Mouse (Mus musculus): ENCODE data around the gene Cpt1c. TPM values are rescaled to one million over a fixed set of nuclear protein-coding genes. Genes with fewer than 3 reads are reported as not detected.
"Not testable (repeated sequence)": the region's sequence is repeated elsewhere in the genome, so short reads cannot be mapped to it uniquely, and the experiment has no call there.

The Cpt1c gene
- 10 to 100 TPM; 59.7 to 68.8 TPM for total RNA-seq (2021)

- DNase-seq = peak; percentile 90
- intact Hi-C loops (cut with DNase I) = no loop called here
Observed at GRCm38 (mm10) chr7:44974383-44975116, at the start of gene Cpt1c. TSS of gene Cpt1c (minus strand) at chr7:44974851.

- DNase-seq; intact Hi-C loops (cut with DNase I): not testable (repeated sequence)
Observed at GRCm38 (mm10) chr7:45023711-45024110, 49.1 kb upstream of the Cpt1c start.

DNA sequence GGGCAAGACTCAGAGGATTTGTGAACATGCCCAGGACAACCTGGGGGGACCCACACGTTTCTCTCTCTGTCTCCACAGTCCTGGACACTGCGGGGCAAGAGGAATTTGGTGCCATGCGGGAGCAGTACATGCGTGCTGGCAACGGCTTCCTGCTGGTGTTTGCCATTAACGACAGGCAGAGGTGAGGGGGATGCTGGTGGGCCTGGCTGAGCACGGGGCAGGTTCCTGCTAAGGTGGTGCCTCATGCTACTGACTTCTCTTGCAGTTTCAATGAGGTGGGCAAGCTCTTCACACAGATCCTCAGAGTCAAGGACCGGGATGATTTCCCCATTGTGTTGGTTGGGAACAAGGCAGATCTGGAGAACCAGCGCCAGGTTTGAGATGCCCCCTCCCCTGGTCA lies 45.6 kb upstream of the Cpt1c start:
- no peak for DNase-seq
- intact Hi-C loops (cut with DNase I) = no loop called here

DNA sequence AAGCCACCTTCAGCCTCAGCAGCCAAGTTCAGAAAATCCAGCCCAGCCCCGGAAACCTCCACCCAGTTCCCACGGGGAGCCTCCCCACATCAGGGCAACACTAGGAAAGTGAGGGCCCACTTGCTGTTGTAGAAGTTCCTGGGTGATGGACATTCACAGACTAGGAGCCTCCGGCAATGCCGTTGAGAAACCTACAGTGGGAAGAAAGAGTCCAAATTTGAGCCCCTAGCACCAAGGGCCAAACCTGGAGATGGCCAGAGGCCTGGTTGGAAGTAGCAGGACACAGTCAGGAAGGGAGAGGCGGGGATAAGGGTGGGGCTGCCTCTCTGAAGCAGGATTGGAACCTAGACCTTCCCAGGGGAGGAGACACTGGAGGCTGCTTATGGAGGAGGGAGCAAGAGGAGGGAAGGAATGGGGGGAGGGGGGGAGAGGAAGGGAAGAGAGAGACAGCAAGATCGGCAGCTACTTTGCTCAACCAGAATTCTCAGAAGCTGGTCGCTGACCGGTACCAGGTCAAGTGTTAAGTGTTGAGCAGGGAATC lies 44.5 kb upstream of the Cpt1c start:
- intact Hi-C loops (cut with DNase I) = no loop called here
- DNase-seq = no peak

GRCm38 (mm10) chr7:45017242-45018061 lies 42.8 kb upstream of the Cpt1c start, which contains the start of gene Rras:
TSS of gene Rras (plus strand) at chr7:45017961.
- intact Hi-C loops (cut with DNase I) = no loop called here
- peak; percentile 74 for DNase-seq

DNA sequence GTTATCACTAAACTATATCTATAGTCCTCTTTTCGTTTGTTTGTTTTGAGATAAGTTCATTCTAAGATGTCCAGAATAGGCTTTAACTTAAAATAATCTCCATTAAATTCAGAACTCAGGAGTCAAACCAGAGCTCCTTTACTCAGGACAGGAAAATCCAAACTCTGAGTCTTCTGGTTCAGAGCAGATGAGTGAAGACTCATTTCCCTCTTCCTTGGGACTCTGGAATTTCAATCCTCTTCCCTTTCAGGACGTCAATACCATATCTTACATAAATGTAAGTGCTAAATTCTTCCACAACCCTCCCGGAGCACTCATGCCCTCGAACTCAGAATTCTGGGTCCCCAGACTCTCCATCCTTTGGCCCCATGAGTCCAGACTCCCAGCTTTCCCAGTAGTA lies 42.1 kb upstream of the Cpt1c start:
- intact Hi-C loops (cut with DNase I) = no loop called here
- DNase-seq = no peak

GRCm38 (mm10) chr7:45015957-45016612 lies 41.4 kb upstream of the Cpt1c start, which contains the start of gene Scaf1:
TSS of gene Scaf1 (minus strand) at chr7:45016363.
- intact Hi-C loops (cut with DNase I) = no loop called here
- peak; percentile 100 for DNase-seq

GRCm38 (mm10) chr7:45015344-45015956 lies 40.8 kb upstream of the Cpt1c start:
- DNase-seq = no peak
- intact Hi-C loops (cut with DNase I) = no loop called here

GRCm38 (mm10) chr7:45014096-45014451 lies 39.4 kb upstream of the Cpt1c start:
- no peak for DNase-seq
- intact Hi-C loops (cut with DNase I) = no loop called here

DNA sequence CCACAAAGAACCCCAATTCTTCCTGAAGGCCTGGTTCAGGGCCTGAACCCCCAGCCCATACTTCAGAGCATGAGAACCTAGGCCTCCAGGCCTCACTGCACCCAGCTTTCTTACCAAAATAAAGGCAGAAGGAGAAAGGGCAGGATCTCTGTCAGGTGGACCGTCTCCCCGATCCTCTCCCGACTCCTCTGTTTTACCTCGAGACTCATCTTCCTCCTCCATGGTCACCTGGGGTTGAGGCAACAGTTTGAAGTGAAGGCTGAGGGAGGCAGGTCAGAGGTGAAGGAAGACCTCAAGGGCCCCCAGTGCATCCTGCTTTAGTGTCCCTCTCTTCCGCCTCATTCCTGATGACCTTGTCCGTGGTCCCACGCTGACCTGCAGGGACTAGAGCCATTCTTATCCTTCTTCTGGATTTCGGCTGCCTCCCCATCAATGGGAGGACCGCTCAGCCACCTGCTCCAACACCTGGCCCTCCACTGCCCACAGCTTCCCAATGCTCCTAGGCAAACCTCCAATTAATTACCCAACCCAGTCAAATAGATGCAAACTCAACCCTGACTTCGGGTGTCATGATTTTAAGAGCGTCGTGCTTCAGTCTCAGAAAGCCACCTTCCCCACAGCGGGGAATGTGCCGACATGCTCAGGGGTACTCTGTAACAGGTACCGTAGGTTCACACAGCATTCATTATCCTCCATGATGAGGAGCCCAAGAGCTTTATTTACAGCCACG lies 38.9 kb upstream of the Cpt1c start:
- intact Hi-C loops (cut with DNase I) = no loop called here
- no peak for DNase-seq

DNA sequence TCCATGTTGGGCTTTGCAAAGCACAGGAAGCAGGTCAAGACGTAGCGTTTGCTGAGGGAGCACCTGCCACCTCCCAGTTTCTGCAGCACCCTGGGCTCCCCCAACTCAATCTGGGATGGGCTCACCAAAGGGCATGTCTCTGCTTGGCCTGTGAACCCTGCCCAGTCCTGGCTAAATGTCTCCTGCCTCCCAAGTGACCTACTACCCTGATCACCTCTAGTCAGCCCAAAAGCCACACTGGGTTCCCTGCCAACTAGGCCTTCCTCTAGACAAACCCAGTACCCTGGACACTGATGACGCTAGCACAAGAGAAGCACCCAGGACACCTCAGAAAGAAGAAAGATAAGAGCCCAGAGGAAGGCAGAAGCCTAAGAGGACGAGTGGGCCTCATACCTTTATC lies 38.2 kb upstream of the Cpt1c start:
- intact Hi-C loops (cut with DNase I) = no loop called here

DNA sequence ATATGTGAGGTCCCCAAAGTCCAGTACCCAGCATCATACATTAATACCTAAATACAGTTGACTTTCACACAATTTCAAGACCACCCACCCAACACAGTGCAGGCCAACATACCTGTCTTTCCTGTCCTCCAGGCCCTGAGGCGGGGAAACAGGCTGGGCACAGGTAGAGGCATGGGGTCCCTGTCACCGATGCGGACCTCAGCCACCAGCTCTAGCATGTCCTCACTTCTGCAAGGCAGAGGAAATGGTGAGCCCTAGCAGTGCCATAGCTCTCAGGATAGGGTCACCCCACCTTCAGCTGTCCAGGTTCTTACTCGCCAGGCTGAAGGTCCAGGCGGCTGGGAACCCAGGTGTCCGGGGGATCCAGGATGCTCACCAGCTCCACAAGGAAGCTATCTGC lies 37.4 kb upstream of the Cpt1c start:
- DNase-seq = no peak
- intact Hi-C loops (cut with DNase I) = no loop called here

More for the DNA sequence above, 38.2 kb upstream of the Cpt1c start:
- DNase-seq = no peak

- no peak for DNase-seq
- intact Hi-C loops (cut with DNase I) = no loop called here
Observed at GRCm38 (mm10) chr7:45008411-45008810, 33.8 kb upstream of the Cpt1c start.

- no peak for DNase-seq
- intact Hi-C loops (cut with DNase I) = no loop called here
Observed at GRCm38 (mm10) chr7:45007846-45008245, 33.2 kb upstream of the Cpt1c start.

DNA sequence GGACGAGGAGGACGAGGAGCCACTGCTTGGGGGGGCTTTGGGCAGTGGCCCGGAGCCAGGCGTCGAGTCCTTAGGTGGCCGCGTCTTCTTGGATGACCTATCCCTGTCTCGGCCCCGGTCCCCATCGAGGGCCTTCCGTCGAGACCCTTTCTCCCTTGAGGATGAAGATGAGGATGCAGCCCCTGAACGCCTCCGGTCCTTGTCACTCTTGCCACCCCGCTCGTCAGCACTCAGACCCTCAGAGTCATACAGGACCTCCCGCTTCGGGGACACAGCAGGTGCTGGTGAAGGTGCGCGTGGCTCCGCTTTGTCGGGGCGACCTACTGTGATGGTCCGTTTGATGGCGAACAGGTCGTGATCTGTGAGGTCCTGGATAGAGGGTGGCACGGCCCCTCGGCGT lies 32.5 kb upstream of the Cpt1c start:
- DNase-seq = no peak
- intact Hi-C loops (cut with DNase I) = no loop called here

- no peak for DNase-seq
Observed at GRCm38 (mm10) chr7:45006503-45006902, 31.9 kb upstream of the Cpt1c start.

GRCm38 (mm10) chr7:45005321-45005992 lies 30.8 kb upstream of the Cpt1c start:
- intact Hi-C loops (cut with DNase I) = no loop called here
- no peak for DNase-seq

More at GRCm38 (mm10) chr7:45006503-45006902, 31.9 kb upstream of the Cpt1c start:
- intact Hi-C loops (cut with DNase I) = no loop called here

- DNase-seq = no peak
- intact Hi-C loops (cut with DNase I) = no loop called here
Observed at GRCm38 (mm10) chr7:45004546-45004945, 29.9 kb upstream of the Cpt1c start.

DNA sequence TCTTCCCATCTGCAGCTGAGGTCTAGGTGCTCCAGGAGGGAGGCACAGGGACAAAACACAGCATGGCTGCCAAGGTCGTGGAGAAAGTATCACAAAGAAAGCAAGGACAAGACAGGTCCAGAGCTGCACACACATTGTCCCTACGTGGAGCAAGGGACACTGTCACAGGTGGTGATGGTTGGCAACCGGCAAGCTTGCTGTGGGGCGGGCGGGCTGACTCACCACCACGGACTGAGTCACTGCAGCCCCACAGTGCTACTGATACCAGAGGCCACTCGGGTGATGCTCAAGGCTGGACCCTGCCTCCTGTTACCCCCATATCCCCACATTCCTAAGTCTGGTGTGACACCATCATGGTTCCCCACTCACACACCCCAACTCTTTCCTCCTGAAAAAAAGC lies 27.8 kb upstream of the Cpt1c start:
- intact Hi-C loops (cut with DNase I) = no loop called here
- no peak for DNase-seq

Data from left cerebral cortex, postnatal 4 days (tissue).